Mouse (Mus musculus): ENCODE data around the gene Prps1.

GRCm38 (mm10) chrX:140478231-140478630 lies 21.8 kb downstream of the Prps1 start:
- TF ChIP-seq CTCF (IDR thresholded peaks at IDR 0.05; ENCODE audit: extremely low read depth, insufficient read depth, insufficient read length, insufficient replicate concordance), result no peak
- TF ChIP-seq POLR2A (IDR thresholded peaks at IDR 0.05; ENCODE audit: low read depth, low read length), result no peak

All from spleen, adult 2 months (tissue).